Mouse (Mus musculus): ENCODE results near the gene Barhl2. TPM values are rescaled to one million over a fixed set of nuclear protein-coding genes. Genes with fewer than 3 reads are reported as not detected.
A peak's percentile ranks its signal among the peaks of the same experiment; 100 is the strongest.

The Barhl2 gene
- polyA plus RNA-seq (2014; fragmentation: Nextera tagmentation; extraction: Ambion mirVana): not detected in 2 replicates

DNA sequence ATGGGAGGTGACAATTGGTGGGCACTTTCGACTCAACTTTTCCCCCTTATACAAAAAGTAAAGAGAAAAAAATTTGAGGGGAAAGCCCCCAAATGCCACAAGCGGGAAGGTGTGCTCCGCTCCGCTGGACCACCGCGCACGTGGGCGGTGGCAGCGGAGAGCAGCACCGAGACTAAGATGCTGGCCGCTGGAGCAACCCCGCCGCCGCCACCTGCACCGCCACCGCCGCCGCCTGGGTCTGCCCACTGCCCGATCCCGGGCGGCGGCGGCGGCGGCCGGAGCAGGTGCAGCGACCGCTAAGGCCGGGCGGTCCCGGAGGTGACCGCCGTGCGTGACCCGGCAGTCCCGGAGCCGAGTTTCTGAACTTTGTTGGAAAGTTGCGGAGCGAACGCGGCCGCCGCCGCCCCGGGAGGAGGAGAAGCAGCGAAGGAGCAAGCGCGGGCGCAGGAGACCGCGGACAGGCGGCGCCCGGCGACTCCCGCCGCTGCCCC, at the start of gene Barhl2:
Gene Barhl2 (minus strand): TSS at position 181 of the 491 bp plus-strand sequence.
- Histone ChIP-seq H3K4me3 (ENCODE audit: low read depth, low read length) (peak within 1 kb of the TSS; percentile 51), H3K27me3 (ENCODE audit: insufficient read depth, low read length) (peaks cover 97% of the 10 kb centered on the region), H3K27ac (ENCODE audit: low read depth) (no peak within 1 kb of the TSS), H3K4me2 (peak within 1 kb of the TSS; percentile 85), H3K9me3 (ENCODE audit: low read depth, low read length) (no peaks in the 10 kb centered on the region), H3K36me3 (ENCODE audit: insufficient read depth) (no peaks in the 10 kb centered on the region), H3K9ac (no peak within 1 kb of the TSS), H3K4me1 (ENCODE audit: insufficient read depth) (no peaks in the 10 kb centered on the region)
- WGBS: under 1% methylated on average over 41 of the region's 57 CpGs
- ATAC-seq (ENCODE audit: insufficient read depth) (peak; percentile 4; the same call in 1 of the 2 replicates), DNase-seq (peak; percentile 20)
- TF ChIP-seq CTCF (IDR thresholded peaks at IDR 0.05; ENCODE audit: low read depth): no peak

GRCm38 (mm10) chr5:106506061-106506460, 48.1 kb upstream of the Barhl2 start:
- H3K9ac ChIP-seq: no peak overlapping the region
- no peak for TF ChIP-seq CTCF (IDR thresholded peaks at IDR 0.05; ENCODE audit: low read depth)
- DNase-seq (no peak), ATAC-seq (ENCODE audit: insufficient read depth) (no peak)
- H3K27me3 ChIP-seq (ENCODE audit: insufficient read depth, low read length): no peaks in the 10 kb centered on the region
- 76% methylated on average over 5 of the region's 5 CpGs for WGBS
- no peaks in the 10 kb centered on the region for H3K4me1 ChIP-seq (ENCODE audit: insufficient read depth)
- no peaks in the 10 kb centered on the region for H3K9me3 ChIP-seq (ENCODE audit: low read depth, low read length)
- no peaks in the 10 kb centered on the region for H3K36me3 ChIP-seq (ENCODE audit: insufficient read depth)
- H3K4me3 ChIP-seq (ENCODE audit: low read depth, low read length): no peak overlapping the region
- H3K27ac ChIP-seq (ENCODE audit: low read depth): no peak overlapping the region
- no peak overlapping the region for H3K4me2 ChIP-seq

- no peak for TF ChIP-seq CTCF (IDR thresholded peaks at IDR 0.05; ENCODE audit: low read depth)
- Histone ChIP-seq H3K9ac (no peak overlapping the region), H3K4me1 (ENCODE audit: insufficient read depth) (no peaks in the 10 kb centered on the region), H3K27ac (ENCODE audit: low read depth) (no peak overlapping the region), H3K27me3 (ENCODE audit: insufficient read depth, low read length) (no peaks in the 10 kb centered on the region), H3K4me3 (ENCODE audit: low read depth, low read length) (no peak overlapping the region), H3K36me3 (ENCODE audit: insufficient read depth) (no peaks in the 10 kb centered on the region), H3K4me2 (no peak overlapping the region), H3K9me3 (ENCODE audit: low read depth, low read length) (no peaks in the 10 kb centered on the region)
- 51% methylated on average over 12 of the region's 12 CpGs for WGBS
- DNase-seq: no peak
- ATAC-seq (ENCODE audit: insufficient read depth): no peak
Observed at GRCm38 (mm10) chr5:106502684-106503545, 44.9 kb upstream of the Barhl2 start.

GRCm38 (mm10) chr5:106502271-106502670, 44.3 kb upstream of the Barhl2 start:
- Histone ChIP-seq H3K9me3 (ENCODE audit: low read depth, low read length) (no peaks in the 10 kb centered on the region), H3K4me3 (ENCODE audit: low read depth, low read length) (no peak overlapping the region), H3K4me2 (no peak overlapping the region), H3K9ac (no peak overlapping the region), H3K4me1 (ENCODE audit: insufficient read depth) (no peaks in the 10 kb centered on the region), H3K27me3 (ENCODE audit: insufficient read depth, low read length) (no peaks in the 10 kb centered on the region), H3K27ac (ENCODE audit: low read depth) (no peak overlapping the region), H3K36me3 (ENCODE audit: insufficient read depth) (no peaks in the 10 kb centered on the region)
- TF ChIP-seq CTCF (IDR thresholded peaks at IDR 0.05; ENCODE audit: low read depth): no peak
- DNase-seq (no peak), ATAC-seq (ENCODE audit: insufficient read depth) (no peak)
- 69% methylated on average over 7 of the region's 7 CpGs for WGBS

- H3K27ac ChIP-seq (ENCODE audit: low read depth): no peak overlapping the region
- no peak for TF ChIP-seq CTCF (IDR thresholded peaks at IDR 0.05; ENCODE audit: low read depth)
- H3K9me3 ChIP-seq (ENCODE audit: low read depth, low read length): no peaks in the 10 kb centered on the region
- no peaks in the 10 kb centered on the region for H3K4me1 ChIP-seq (ENCODE audit: insufficient read depth)
- 49% methylated on average over 8 of the region's 8 CpGs for WGBS
- ATAC-seq (ENCODE audit: insufficient read depth) (no peak), DNase-seq (no peak)
- no peak overlapping the region for H3K9ac ChIP-seq
- H3K4me2 ChIP-seq: no peak overlapping the region
- H3K4me3 ChIP-seq (ENCODE audit: low read depth, low read length): no peak overlapping the region
- no peaks in the 10 kb centered on the region for H3K36me3 ChIP-seq (ENCODE audit: insufficient read depth)
- H3K27me3 ChIP-seq (ENCODE audit: insufficient read depth, low read length): no peaks in the 10 kb centered on the region
Observed at GRCm38 (mm10) chr5:106491771-106492170, 33.8 kb upstream of the Barhl2 start.

DNA sequence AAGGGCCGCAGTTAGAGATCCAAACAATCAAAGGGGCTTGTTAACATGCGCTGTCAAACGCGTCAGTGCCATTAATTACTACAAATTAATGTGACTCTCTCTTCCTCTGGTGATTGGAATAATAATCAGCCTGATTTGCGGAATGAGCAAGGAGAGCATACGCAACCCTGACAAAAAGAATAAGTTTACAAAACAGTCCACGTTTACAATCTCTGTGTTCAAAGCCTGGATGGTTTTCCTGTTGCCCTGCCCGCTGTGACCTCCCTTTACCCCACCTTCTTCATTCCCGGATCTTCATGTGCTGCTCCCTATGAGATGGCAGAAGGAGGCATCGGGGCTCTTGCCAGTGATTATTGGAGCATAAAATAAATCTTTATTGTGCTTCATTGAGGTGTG, 14.1 kb upstream of the Barhl2 start:
- H3K36me3 ChIP-seq (ENCODE audit: insufficient read depth): no peaks in the 10 kb centered on the region
- ATAC-seq (ENCODE audit: insufficient read depth): no peak
- 14% methylated on average over 10 of the region's 10 CpGs for WGBS

More for the DNA sequence above, 14.1 kb upstream of the Barhl2 start:
- Histone ChIP-seq H3K4me2 (no peak overlapping the region), H3K4me3 (ENCODE audit: low read depth, low read length) (no peak overlapping the region), H3K4me1 (ENCODE audit: insufficient read depth) (no peaks in the 10 kb centered on the region), H3K27ac (ENCODE audit: low read depth) (no peak overlapping the region), H3K9ac (no peak overlapping the region), H3K9me3 (ENCODE audit: low read depth, low read length) (no peaks in the 10 kb centered on the region), H3K27me3 (ENCODE audit: insufficient read depth, low read length) (peaks cover 82% of the 10 kb centered on the region)
- TF ChIP-seq CTCF (IDR thresholded peaks at IDR 0.05; ENCODE audit: low read depth): no peak
- DNase-seq: no peak

Measured in lung, embryonic 14.5 days (tissue).